Mouse (Mus musculus): ENCODE measurements around the gene Hnrnpc.

DNA sequence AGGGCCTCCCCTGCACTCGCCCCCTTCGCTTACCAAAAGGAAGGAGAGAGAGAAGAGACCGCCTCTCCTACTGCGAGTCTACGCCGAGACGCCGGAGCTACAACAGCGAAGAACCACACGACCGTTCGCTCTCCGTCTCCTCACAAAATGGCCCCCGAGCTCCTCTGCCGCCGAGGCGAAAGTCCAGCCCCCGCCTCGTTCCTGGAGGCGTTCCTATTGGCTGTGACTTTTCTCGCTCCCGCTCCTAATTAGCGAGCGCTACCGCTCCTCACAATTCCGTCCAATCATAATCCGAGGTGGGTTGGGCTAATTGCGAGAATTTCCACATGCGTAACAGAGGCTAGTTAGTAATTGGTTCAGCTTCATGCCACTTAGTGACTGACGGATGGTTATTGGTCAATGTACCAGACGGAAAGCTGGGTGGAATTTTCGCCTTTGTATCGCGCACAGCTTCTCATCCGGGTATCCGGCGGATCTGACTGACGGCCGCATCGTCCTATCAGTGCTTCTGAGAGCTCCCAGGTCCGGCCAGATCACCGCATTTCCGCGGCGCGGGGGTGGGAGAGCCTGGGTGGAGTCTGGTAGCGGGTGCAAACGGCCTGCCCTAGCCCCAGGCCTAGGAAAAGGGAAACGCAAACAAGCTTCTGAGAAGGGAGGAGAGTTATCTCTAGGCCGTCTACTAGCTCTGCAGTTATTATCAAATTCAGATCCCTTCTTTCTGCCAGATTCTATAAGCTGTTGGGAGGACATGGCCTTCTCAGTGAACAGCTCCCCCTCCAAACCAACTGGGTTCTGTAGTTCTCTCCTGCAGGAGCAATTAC lies at the start of gene Hnrnpc:
- TF ChIP-seq CTCF (IDR thresholded peaks at IDR 0.05) (no peak), EP300 (IDR thresholded peaks at IDR 0.05) (peak; percentile 72)

Measured in lung, postnatal 0 days (tissue).